Mouse (Mus musculus) left cerebral cortex, postnatal 10 days (tissue): ENCODE measurements around the gene Dab2. TPM values are rescaled to one million over a fixed set of nuclear protein-coding genes. Genes with fewer than 3 reads are reported as not detected.

ENCODE experiments used
- DNase-seq, 2 experiments: peaks; one replicate each; pipeline ENCODE4 v3.0.0; 2021 to 2022; ENCODE audit warnings: low spot score in 2 of 2, mixed read lengths in 1 of 2; ENCODE audit errors: extremely low spot score in 1 of 2
- intact Hi-C: fragments of 180-260 bp; cut with DNase I; formaldehyde crosslinking; loops from one replicate; pipeline ENCODE4 v1.15.1; 2025
- total RNA-seq, 2 experiments: library from RNA; stranded (reverse); gene quantifications; 2 replicates each; pipeline ENCODE4 v1.2.3; 2021

Dab2 gene
- total RNA-seq, 2 experiments from 2014 or later = 17.0 to 26.1 TPM

DNA sequence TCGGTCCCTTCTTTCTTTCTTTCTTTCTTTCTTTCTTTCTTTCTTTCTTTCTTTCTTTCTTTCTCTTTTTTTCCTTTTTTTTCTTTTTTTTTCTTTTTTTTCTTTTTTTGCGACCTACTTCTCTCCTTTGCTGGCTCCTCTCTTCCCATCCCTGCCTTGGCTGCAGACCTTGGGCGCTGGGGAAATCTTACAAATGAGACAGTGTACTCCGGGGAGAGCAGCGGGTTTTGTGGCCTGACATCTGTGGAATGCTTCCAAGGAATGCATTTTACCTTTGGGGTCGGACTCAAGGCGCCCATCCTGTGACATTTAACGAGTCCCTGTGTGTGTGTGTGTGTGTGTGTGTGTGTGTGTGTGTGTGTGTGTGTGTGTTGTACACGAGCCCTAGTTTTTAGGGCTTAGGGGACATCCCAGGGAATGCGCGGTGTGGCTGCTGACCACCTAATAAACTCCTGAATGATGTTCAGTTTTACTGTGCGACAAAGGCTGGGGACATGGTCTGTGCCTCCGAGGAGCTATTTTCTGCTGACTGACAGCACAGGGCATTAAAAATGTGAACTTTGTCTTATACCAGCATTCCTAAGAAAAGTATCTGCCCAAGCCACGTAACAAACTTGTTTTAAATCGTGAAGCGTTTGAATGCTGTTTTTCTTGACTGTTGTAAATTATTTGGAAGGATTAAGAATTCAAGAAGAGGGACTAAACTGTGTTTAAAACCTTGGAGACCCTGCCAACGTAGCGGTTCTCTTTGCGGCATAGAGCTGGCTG is 87.6 kb downstream of the Dab2 start:
- peak in 1 of 2 experiments; percentile 26 for DNase-seq
- intact Hi-C loops = loop anchor here (2.0 kb wide), 1 partner anchor 148 kb away; no protein-coding TSS in a partner anchor

GRCm38 (mm10) chr15:6387729-6388070 is 88.1 kb downstream of the Dab2 start:
- intact Hi-C loops = loop anchor here (2.0 kb wide), 1 partner anchor 149 kb away; no protein-coding TSS in a partner anchor
- no peak for DNase-seq

DNA sequence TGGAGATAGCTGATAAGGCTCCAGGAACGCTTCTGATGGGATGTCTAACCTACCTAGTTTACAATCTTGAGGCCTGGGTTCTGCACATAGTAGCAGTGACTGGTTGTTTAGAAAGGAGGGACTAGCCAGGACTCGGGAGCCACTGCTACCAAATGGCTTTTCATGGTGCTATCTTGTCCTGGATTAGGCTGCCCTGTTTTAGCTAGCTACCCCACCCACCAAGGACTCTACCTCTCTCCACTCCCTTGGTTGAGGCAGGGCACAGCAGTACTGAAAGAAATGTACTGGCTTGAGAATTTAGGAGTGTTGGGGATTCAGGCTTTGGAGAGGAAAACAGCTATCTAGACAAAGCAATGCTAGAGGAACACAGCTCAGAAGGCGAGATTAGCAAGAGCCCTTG is 88.6 kb downstream of the Dab2 start:
- DNase-seq = no peak
- intact Hi-C loops = no loop called here

GRCm38 (mm10) chr15:6388631-6389030 is 89.0 kb downstream of the Dab2 start:
- no peak for DNase-seq
- intact Hi-C loops = no loop called here

DNA sequence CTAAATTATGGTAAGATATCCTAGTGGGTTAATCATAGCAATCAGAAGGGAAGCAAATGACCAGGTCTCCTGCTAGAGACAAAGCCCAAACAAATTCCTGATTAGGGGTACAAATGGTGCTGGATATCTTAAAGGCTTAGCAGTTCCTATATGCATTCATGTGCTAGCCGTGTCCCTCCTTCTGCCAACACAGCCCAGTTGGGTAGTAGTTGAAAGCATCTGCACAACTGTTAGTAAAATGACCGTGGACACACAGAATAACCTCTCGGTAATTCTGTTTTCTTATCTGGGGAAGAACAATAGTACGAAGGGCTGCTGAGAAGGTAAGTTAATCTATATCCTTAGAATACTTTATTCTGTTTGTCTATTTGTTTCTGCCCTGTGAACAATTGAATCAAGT is 90.5 kb downstream of the Dab2 start:
- DNase-seq = no peak
- intact Hi-C loops = no loop called here

DNA sequence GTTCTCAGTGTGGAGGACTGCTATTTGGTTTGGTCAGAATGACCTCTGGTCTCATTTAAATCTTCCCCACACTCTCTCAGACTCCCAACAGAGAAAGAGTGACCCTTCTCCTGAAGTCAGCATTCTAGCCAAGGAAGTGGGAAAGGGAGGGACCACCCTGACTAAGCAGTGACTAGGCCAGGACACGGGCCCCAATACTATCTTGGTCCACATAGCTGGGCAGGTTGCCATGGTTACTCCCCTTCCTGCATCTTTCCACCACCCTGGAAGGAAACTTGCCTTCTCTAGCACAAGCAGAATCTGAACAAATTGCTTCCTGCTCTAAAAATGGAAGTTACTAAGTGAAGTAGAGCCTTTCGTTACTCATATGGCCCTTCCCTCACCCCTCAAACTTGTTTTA is 91.1 kb downstream of the Dab2 start:
- intact Hi-C loops = no loop called here
- DNase-seq = peak; percentile 23 to 72

DNA sequence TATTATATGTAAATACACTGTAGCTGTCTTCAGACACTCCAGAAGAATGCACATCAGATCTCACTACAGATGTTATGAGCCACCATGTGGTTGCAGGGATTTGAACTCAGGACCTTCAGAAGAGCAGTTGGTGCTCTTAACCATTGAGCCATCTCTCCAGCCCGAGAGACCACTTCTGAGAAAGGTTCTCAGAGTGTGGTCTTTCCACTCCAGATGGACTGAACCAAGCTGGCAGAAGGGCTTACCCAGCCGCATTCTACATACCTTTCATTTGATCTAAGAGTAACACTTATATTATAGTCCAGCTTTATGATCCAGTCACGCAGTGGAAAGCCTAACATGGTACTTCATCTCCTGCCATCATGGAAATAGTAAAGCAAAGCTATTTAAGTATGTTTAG is 92.3 kb downstream of the Dab2 start:
- intact Hi-C loops = no loop called here
- DNase-seq = no peak

GRCm38 (mm10) chr15:6393624-6394023 is 94.0 kb downstream of the Dab2 start:
- DNase-seq = no peak
- intact Hi-C loops = no loop called here

DNA sequence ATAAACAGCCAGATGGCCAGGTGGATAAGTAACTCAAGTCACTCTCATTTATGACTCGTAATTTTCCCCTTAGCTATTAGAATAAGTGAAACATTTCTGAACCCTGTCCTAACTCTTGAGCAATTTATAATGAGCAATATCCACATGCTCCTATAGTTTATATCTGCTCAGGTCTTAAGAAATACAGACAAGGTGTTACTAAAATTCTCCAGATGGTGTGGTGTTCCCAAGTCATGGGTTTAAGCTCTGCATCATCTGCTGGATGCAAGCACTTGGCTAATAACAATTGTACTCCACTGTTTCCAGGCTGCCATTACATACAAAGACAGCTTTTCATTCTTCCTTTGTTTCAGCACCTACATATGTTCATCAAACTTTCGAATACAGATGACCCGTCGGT is 98.6 kb downstream of the Dab2 start:
- DNase-seq = no peak
- intact Hi-C loops = no loop called here

- intact Hi-C loops = no loop called here
- no peak for DNase-seq
Measured at GRCm38 (mm10) chr15:6398881-6399280, 99.3 kb downstream of the Dab2 start.

DNA sequence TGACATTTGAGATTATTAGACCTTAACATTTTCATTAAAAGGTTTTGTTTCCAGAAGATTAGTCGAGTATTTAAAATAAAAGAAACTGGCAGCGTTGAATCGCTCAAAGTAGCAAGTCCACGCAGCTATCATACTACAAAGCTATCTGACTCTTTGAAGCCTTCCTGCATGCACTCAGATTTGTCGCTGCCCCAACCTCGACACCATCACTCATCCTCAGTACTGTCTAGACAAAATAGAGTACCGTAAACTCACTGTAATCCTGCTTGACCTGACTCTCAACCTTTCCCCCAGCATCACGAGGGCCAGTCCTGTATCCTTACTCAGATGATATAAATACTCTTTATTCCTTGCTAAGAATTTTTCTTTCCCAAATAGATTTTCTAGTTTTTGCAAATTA is 100.5 kb downstream of the Dab2 start:
- intact Hi-C loops = no loop called here
- no peak for DNase-seq

GRCm38 (mm10) chr15:6402433-6402832 is 102.8 kb downstream of the Dab2 start:
- intact Hi-C loops = no loop called here

DNA sequence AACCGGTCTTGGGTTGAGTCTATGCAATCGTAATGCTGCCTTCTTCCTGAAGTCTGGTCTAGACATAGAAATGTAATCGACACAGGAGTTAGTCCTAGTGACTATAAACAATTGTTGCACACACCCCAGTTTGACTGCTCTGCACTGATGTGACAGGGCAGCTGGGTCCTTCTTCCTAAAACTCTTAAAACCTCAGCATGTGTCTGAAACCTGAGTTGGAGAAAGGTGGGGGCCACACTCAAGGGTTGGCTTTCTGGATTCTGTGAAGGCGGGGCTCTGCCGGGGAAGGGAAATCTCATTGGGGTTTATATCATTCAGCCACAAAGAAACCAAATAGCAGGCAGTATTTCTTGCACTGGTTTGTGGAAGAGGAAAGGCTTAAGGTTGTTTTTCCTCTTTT is 104.6 kb downstream of the Dab2 start:
- intact Hi-C loops = no loop called here
- no peak for DNase-seq

More at GRCm38 (mm10) chr15:6402433-6402832, 102.8 kb downstream of the Dab2 start:
- no peak for DNase-seq

DNA sequence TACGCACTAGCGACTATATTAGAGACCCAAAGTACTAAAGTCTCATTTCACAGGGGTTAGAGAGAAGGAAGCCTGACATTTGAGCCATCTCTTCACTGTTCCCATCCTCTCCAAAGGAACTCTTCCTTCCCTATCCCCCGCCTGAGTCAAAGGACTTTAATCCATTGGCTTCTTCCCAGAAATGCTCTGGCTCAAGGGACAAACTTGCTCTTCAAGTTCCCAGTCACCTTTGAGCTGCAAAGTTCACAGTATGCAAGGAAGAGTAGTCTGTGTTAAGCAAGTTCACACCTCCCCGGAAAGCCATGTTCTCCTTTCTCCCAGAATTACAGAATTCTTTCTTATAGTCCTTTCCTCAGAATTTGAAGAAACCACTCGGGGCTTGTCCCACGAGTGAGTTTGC is 107.2 kb downstream of the Dab2 start:
- intact Hi-C loops = no loop called here
- no peak for DNase-seq

DNA sequence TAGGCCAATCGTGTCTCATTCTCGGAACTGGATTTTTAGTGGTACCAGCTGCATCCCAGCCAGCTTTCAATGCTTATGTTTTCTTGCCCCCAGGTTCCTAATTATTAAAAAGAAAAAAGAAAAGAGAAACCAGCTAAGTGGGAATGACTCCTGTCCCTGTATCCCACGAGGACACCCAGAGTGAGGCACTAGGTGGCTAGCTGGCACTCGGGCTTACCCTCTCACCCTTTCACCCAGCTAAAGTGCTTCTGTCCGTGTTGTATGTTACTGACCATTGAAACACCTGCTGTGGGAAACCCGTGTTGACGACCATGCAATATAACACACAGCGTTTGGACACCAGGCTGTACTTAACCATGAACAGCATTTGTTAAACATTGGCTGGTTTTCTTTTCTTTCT is 109.4 kb downstream of the Dab2 start:
- no peak for DNase-seq
- intact Hi-C loops = no loop called here

DNA sequence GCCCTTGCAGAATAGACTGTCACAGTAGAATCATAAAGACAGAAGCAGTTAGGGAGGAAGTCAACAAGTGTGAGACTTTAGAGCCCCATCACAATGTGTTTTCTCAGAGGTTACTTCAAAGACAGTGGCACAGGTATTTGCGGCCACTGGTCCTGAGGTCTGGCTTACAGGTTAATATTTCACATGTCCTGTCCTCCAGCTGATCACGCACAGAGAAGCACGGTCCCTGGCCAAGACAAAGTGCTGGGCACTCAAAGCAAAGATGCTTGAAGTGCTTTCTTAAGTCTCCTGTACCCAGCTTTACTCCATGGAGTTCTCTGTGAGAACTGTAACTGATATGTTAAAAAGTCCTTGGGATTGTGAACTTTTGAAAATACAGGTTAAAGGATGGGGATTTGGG is 110.6 kb downstream of the Dab2 start:
- DNase-seq = no peak
- intact Hi-C loops = no loop called here

- no peak for DNase-seq
- intact Hi-C loops = no loop called here
Measured at GRCm38 (mm10) chr15:6411334-6411733, 111.7 kb downstream of the Dab2 start.

DNA sequence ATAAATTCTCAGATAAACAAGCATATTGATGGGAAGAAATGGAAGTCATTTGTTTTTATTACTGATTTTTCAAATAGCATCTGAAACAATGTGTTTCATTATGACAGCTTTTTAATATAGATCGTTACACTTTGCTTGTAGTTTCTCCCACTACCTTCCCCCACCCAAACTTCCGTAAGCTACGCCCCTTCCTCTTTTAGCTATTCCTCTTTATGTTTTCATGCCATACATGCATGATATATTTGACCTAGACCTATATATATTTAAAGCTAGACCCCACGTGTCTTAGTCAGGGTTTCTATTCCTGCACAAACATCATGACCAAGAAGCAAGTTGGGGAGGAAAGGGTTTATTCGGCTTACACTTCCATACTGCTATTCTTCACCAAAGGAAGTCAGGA is 115.7 kb downstream of the Dab2 start:
- no peak for DNase-seq
- intact Hi-C loops = no loop called here

DNA sequence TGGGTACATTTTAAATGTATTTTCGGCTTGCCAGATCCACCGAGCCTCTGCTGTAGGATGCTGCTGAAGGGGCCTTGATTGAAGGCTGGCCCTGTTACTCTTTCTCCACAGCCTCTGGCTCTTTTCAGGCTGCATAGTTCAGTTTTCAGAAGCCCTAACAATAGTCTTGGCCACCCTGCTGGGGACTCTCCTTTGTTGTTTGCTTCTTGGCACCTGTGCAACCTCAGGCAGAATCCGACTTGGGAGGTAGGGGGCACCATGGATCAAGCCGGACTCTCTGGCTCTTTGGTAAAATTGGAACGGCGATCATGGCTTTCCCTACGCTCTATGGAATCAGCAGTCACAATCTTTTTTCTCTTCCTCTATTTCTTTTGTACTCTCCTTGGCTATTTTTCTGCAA is 132.2 kb downstream of the Dab2 start:
- intact Hi-C loops = no loop called here
- peak in 1 of 2 experiments; percentile 52 for DNase-seq

DNA sequence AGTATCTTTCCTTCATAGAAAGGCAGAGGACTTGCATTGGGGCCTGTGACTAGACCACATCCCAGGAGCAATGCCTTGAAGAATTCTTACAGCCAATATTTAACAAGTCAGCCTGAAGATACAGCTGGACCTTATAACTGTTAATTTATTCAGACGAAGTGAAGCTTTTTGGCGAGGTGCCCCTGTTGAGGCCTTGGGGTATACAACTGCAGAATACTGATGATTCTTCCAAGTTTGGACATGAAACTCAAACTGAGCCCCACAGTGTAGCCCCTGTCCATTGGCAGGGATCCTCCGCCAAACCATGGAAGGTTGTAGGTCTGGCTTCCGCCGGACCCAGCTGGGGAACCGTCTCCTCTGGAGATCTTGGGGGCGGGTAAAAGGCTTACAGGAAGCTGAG is 132.8 kb downstream of the Dab2 start:
- intact Hi-C loops = no loop called here
- DNase-seq = peak; percentile 22 to 54

DNA sequence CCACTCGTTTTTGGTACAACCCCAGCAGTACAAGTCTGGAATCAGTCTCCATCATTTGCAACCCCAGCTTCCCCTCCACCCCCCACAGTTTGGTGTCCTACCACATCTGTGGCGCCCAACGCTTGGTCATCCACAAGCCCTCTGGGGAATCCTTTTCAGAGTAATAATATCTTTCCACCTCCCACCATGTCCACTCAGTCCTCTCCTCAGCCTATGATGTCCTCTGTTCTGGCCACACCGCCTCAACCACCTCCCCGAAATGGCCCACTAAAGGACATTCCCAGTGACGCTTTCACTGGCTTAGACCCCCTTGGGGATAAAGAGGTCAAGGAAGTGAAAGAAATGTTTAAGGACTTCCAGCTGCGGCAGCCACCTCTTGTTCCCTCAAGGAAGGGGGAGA is 135.7 kb downstream of the Dab2 start:
- DNase-seq = no peak
- intact Hi-C loops = loop anchor here (2.0 kb wide), 1 partner anchor 196 kb away; no protein-coding TSS in a partner anchor
